ENCODE assay signal across 24 mouse cellular contexts in the genomic region with DNA sequence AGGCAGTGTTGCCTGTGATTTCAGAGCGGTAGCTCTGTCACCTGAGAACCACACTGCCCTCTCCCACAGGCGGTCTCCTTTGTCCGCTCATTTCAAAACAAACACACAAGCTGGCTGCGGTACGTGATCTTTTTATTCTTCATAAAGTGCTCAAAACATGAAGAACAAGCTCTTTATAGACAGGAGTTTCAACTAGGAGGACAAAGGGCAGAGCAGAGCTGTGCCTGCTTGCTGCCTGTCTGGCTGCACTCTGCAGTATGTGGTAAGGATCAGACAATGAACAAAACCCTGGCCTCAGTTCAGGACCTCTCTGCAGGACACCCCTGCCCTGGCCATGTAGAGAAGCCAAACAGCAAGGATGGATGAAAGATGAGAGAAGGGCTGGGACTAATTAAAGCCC. TPM values are rescaled to one million over a fixed set of nuclear protein-coding genes. Genes with fewer than 3 reads are reported as not detected.
DNase-seq lines count a peak whose midpoint lies in the region; ATAC-seq and TF ChIP-seq lines count a peak whose summit lies in the region.
"Had no signal": no experiment of that assay in that cellular context is flagged by ENCODE, and none has a peak within 500 bp of the region (broad histone marks: within the 10 kb centered on the region; RNA-seq: fewer than 3 reads in every experiment).

No protein-coding gene starts in this region.

- no peak for ATAC-seq in liver, postnatal 0 days
- ATAC-seq: forebrain, embryonic 14.5 days; intestine, postnatal 0 days had no signal

- no peaks in the 10 kb centered on the region for H3K36me3 ChIP-seq in kidney, adult 2 months (ENCODE audit: control insufficient read depth, insufficient read depth, low read length)
- H3K36me3 ChIP-seq in liver, adult 2 months (ENCODE audit: control insufficient read depth, insufficient read depth, low read length): no peaks in the 10 kb centered on the region
- no peaks in the 10 kb centered on the region for H3K36me3 ChIP-seq in liver, postnatal 0 days (replicated peaks; ENCODE audit: insufficient read depth, low read length)

- H3K27ac ChIP-seq in kidney, adult 2 months (ENCODE audit: insufficient read depth, low read depth, low read length): no peak overlapping the region
- peak overlapping the region; percentile 3; the same call in 1 of the 2 replicates for H3K27ac ChIP-seq in liver, adult 2 months (replicated peaks; ENCODE audit: insufficient read depth, low read depth, low read length)
- H3K27ac ChIP-seq in liver, postnatal 0 days (ENCODE audit: low read depth): no peak overlapping the region
- H3K27ac ChIP-seq: heart, embryonic 13.5 days had no signal

- H3K4me2 ChIP-seq in liver, postnatal 0 days (ENCODE audit: low read depth, low read length): no peak overlapping the region
- H3K4me2 ChIP-seq: liver, embryonic 11.5 days had no signal

- TF ChIP-seq EP300 in liver, postnatal 0 days (IDR thresholded peaks at IDR 0.05; ENCODE audit: low read depth): no peak

- H3K9ac ChIP-seq in liver, adult 2 months (ENCODE audit: low read depth, low read length): no peak overlapping the region
- H3K9ac ChIP-seq in liver, postnatal 0 days (replicated peaks): no peak overlapping the region
- H3K9ac ChIP-seq: heart, embryonic 13.5 days; hindbrain, embryonic 15.5 days; neural tube, embryonic 15.5 days had no signal

- H3K4me3 ChIP-seq in kidney, adult 2 months (ENCODE audit: insufficient read depth, low read depth, low read length): no peak overlapping the region
- H3K4me3 ChIP-seq in liver, adult 2 months (ENCODE audit: insufficient read depth, low read depth, low read length): no peak overlapping the region
- no peak overlapping the region for H3K4me3 ChIP-seq in liver, postnatal 0 days (ENCODE audit: low read depth, low read length)
- H3K4me3 ChIP-seq: erythroblast, embryonic 14.5 days; heart, embryonic 13.5 days; megakaryocyte, embryonic 14.5 days; neural tube, embryonic 15.5 days had no signal

- no peak for TF ChIP-seq POLR2A in kidney, adult 2 months (IDR thresholded peaks at IDR 0.05; ENCODE audit: low read depth, low read length)
- no peak for TF ChIP-seq POLR2A in liver, adult 2 months (IDR thresholded peaks at IDR 0.05; ENCODE audit: extremely low read depth, insufficient read depth, low read length)

- TF ChIP-seq CTCF in kidney, adult 2 months (conservative IDR thresholded peaks at IDR 0.05; ENCODE audit: insufficient read depth, insufficient read length, low read depth, low read length): no peak
- TF ChIP-seq CTCF in liver, adult 2 months (IDR thresholded peaks at IDR 0.05; ENCODE audit: low read depth, low read length): no peak
- no peak for TF ChIP-seq CTCF in liver, postnatal 0 days (IDR thresholded peaks at IDR 0.05; ENCODE audit: low read depth)

- WGBS in kidney, adult 2 months: 51% methylated on average over 5 of the region's 5 CpGs
- 23% methylated on average over 5 of the region's 5 CpGs for WGBS in liver, adult 2 months
- 70% methylated on average over 5 of the region's 5 CpGs for WGBS in liver, postnatal 0 days (ENCODE audit: insufficient replicate concordance)

- H3K4me1 ChIP-seq in kidney, adult 2 months (ENCODE audit: control insufficient read depth, insufficient read depth, low read length): peaks cover 8% of the 10 kb centered on the region; the same call in 1 of the 2 replicates
- peaks cover 10% of the 10 kb centered on the region for H3K4me1 ChIP-seq in liver, adult 2 months (ENCODE audit: control insufficient read depth, insufficient read depth, low read length)
- peaks cover 9% of the 10 kb centered on the region; the same call in 1 of the 2 replicates for H3K4me1 ChIP-seq in liver, postnatal 0 days (ENCODE audit: insufficient read depth)

- no peaks in the 10 kb centered on the region for H3K9me3 ChIP-seq in liver, postnatal 0 days (ENCODE audit: low read length)
- H3K9me3 ChIP-seq: heart, embryonic 13.5 days; hindbrain, embryonic 15.5 days; megakaryocyte, embryonic 14.5 days; neural tube, embryonic 15.5 days had no signal

- H3K27me3 ChIP-seq in kidney, adult 2 months (replicated peaks; ENCODE audit: control insufficient read depth, insufficient read depth, low read length): no peaks in the 10 kb centered on the region
- no peaks in the 10 kb centered on the region for H3K27me3 ChIP-seq in liver, adult 2 months (ENCODE audit: control insufficient read depth, insufficient read depth, low read length)
- H3K27me3 ChIP-seq in liver, postnatal 0 days (ENCODE audit: insufficient read depth, low read length): no peaks in the 10 kb centered on the region
- H3K27me3 ChIP-seq: hindbrain, embryonic 15.5 days had no signal

- DNase-seq in cerebellum, adult 9-11 months: peak; percentile 55
- no peak for DNase-seq in cerebellum, postnatal 14 days
- DNase-seq in kidney, adult 2 months: peak; percentile 60
- DNase-seq in kidney, adult 18-20 months: no peak
- peak; percentile 70 for DNase-seq in liver, adult 2 months (ENCODE audit: extremely low read depth, low read depth, low spot score)
- DNase-seq in liver, postnatal 0 days: no peak
- DNase-seq in retina, postnatal 1 day: no peak
- DNase-seq: B cell, adult 2 months; gastrocnemius, postnatal 14 days; heart, adult 18-20 months; left cerebral cortex, postnatal 4 days; lung, adult 2 months; midbrain, embryonic 14.5 days; right cerebral cortex, postnatal 14 days; spleen, adult 18-20 months; thymus, adult 18-20 months had no signal

- no peaks in the 10 kb centered on the region for H3K79me2 ChIP-seq in liver, adult 2 months (ENCODE audit: control insufficient read depth, insufficient read depth, low read length)

RNA-seq across cellular contexts. Expression of a gene that starts 1.6 kb away (rescaled TPM):
- polyA plus RNA-seq in kidney, adult 2 months (2012; rRNA removed): 23.6 and 25.8 TPM in 2 replicates
- total RNA-seq in liver, adult 2 months (2014; rRNA removed): 21.9 and 23.6 TPM in 2 replicates
- 23.4 and 31.8 TPM in 2 replicates for polyA plus RNA-seq in liver, adult 2 months (2012; rRNA removed)
- 3.1 and 3.3 TPM in 2 replicates for polyA plus RNA-seq in liver, postnatal 0 days (2015; fragmentation: Nextera tagmentation; extraction: Ambion mirVana)

RNA-seq across cellular contexts. Expression of a gene that starts 39.6 kb away (rescaled TPM):
- 56.8 and 63.6 TPM in 2 replicates for polyA plus RNA-seq in kidney, adult 2 months (2012; rRNA removed)
- 0.46 and 0.54 TPM in 2 replicates for total RNA-seq in liver, adult 2 months (2014; rRNA removed)
- 0.55 and 1.4 TPM in 2 replicates for polyA plus RNA-seq in liver, adult 2 months (2012; rRNA removed)
- 1.1 TPM in 2 replicates for polyA plus RNA-seq in liver, postnatal 0 days (2015; fragmentation: Nextera tagmentation; extraction: Ambion mirVana)

Comparison
In these comparisons a context has a peak if more than half of its experiments do, and no peak if none do; other contexts are left out.
1. DNase-seq: peak in cerebellum, adult 9-11 months (single experiment), kidney, adult 2 months (single experiment) and liver, adult 2 months (single experiment); none in cerebellum, postnatal 14 days (0 of 2), kidney, adult 18-20 months (single experiment), liver, postnatal 0 days (single experiment) and retina, postnatal 1 day (single experiment).
2. RNA of a gene that starts 39.6 kb away (polyA plus RNA-seq): 56.8 to 63.6 TPM in kidney, adult 2 months; 0.55 to 1.4 TPM in liver, adult 2 months and 1.1 TPM in liver, postnatal 0 days; every median in the first group is over 10 times any median in the second.